Mouse (Mus musculus) liver, embryonic 11.5 days (tissue): ENCODE measurements around the gene A530084C06Rik. TPM values are rescaled to one million over a fixed set of nuclear protein-coding genes. Genes with fewer than 3 reads are reported as not detected.

ENCODE experiments used
- ATAC-seq: fragments of 200-750 bp; cut with Nextera tagmentation; replicated peaks from 2 replicates; pipeline ENCODE4 v1.8.0; 2017; ENCODE audit warnings: moderate number of reproducible peaks, mild to moderate bottlenecking, moderate TSS enrichment, moderate library complexity; ENCODE audit not compliant: low FRiP score
- DNase-seq: peaks from one replicate; pipeline ENCODE4 v3.0.0-alpha.2; 2017; ENCODE audit warnings: low spot score
- H3K27ac ChIP-seq: fragments of 300-500 bp; sonication (generic); 2 replicates; pipeline ENCODE4 v1.5.1; 2014; ENCODE audit warnings: mild to moderate bottlenecking, low read depth, low read length, control low read depth
- H3K27me3 ChIP-seq: fragments of 300-500 bp; sonication (generic); replicated peaks from 2 replicates; pipeline ENCODE4 v1.6.1; 2014; ENCODE audit warnings: low read length, mixed read lengths; ENCODE audit not compliant: control insufficient read depth, insufficient read depth
- H3K36me3 ChIP-seq: fragments of 300-500 bp; sonication (generic); 2 replicates; pipeline ENCODE4 v1.6.1; 2014; ENCODE audit warnings: mild to moderate bottlenecking, low read length, moderate library complexity, mixed read lengths; ENCODE audit not compliant: control insufficient read depth, insufficient read depth
- H3K4me1 ChIP-seq: fragments of 300-500 bp; sonication (generic); replicated peaks from 2 replicates; pipeline ENCODE4 v1.6.1; 2014; ENCODE audit warnings: low read length, mixed read lengths; ENCODE audit not compliant: control insufficient read depth, insufficient read depth
- H3K4me2 ChIP-seq: fragments of 300-500 bp; sonication (generic); 2 replicates; pipeline ENCODE4 v1.6.1; 2014; ENCODE audit warnings: mild to moderate bottlenecking, control low read depth, moderate library complexity
- H3K4me3 ChIP-seq: fragments of 300-500 bp; sonication (generic); 2 replicates; pipeline ENCODE4 v1.5.1; 2014; ENCODE audit warnings: low read depth, low read length, control low read depth
- H3K9ac ChIP-seq: fragments of 300-500 bp; sonication (generic); 2 replicates; pipeline ENCODE4 v1.6.1; 2014; ENCODE audit warnings: low read depth, low read length, control low read depth
- H3K9me3 ChIP-seq: fragments of 300-500 bp; sonication (generic); 2 replicates; pipeline ENCODE4 v1.6.1; 2016; ENCODE audit warnings: low read length, inconsistent platforms, mixed read lengths; ENCODE audit not compliant: control insufficient read depth
- WGBS: fragments of 180-500 bp; shearing (Covaris S2); extraction: QIAGEN DNeasy Blood & Tissue Kit; methylation state at CpG from one replicate; pipeline ENCODE4 v1.1.7; 2014; 5-methylcytosine and 5-hydroxymethylcytosine counted together
- polyA plus RNA-seq: library from polyadenylated mRNA; unstranded; fragments of >200 nt; fragmentation: Nextera tagmentation; extraction: Ambion mirVana; gene quantifications from 2 replicates; pipeline ENCODE4 v1.2.1, GENCODE M21; 2014

Gene A530084C06Rik
- polyA plus RNA-seq, 1 experiment from 2014 or later = not detected

DNA sequence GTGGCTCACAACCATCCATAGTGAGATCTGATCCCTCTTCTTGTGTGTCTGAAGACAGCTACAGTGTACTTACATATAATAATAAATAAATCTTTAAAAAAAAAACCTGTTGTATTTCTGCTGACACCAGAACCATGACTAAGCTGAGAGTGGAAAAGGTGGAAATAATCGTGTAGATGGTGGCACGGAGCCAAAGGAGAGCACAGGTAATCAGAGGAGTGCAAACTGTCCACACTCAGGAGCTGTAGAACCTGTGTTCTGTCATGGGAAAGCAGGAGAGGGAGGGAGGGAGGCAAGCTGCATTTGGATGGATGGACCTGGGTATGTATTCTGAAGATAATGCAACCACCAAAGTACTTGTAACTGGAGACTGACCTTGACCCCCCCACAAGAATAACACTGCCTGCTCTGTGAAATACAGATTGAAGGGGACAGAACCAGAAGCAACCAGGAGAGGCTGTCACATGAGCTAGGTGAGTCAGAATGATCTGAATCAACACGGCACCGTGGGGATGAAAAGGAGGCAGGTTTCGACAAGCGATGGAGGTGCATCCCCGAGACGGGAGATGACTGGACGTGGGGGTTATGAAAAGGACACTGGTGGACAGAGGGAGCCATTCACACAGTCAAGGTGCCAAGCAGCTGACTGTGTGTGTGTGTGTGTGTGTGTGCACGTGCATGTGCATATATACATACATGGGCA is 13.8 kb upstream of the A530084C06Rik start:
- WGBS = 78% methylated on average over 10 of the region's 10 CpGs
- Histone ChIP-seq H3K36me3 (no peaks in the 10 kb centered on the region), H3K4me2 (no peak overlapping the region), H3K9ac (no peak overlapping the region), H3K4me1 (no peaks in the 10 kb centered on the region), H3K27me3 (no peaks in the 10 kb centered on the region), H3K27ac (no peak overlapping the region), H3K9me3 (no peaks in the 10 kb centered on the region), H3K4me3 (no peak overlapping the region)
- DNase-seq = peak; percentile 21
- ATAC-seq = no peak

DNA sequence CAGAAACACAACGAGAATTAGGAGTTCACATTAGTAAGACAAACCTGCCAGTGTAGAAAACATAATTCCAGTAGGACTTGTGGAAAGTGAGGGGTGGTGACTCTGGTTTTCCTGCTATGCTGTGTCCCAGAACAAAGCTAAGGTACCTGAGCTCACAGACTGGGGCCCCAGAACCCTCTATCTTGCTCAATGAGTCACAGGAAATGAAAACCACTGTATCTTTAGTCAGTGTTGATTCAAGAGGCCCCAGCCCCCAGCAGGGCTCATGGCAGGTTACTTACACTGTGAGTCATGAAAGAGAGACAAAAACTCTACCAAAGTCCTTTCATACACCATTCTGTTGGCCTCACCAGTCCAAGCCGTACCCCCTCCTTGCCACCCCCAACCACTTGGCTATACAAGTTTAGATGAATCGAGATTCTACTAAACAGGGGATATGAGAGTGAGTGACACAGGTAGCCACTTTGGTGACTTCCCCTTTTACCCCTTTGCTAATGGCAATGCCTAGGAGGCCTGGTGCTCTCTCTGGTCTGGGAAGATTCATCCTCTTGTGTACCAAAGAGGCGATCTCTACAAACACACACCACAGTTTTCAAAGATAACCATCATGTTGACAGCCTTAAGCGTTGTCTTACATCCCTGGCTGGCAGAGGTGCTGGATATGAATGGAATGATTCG is 8.6 kb upstream of the A530084C06Rik start:
- Histone ChIP-seq H3K4me1 (no peaks in the 10 kb centered on the region), H3K9me3 (no peaks in the 10 kb centered on the region), H3K36me3 (no peaks in the 10 kb centered on the region), H3K9ac (no peak overlapping the region), H3K27me3 (peaks cover 4% of the 10 kb centered on the region), H3K4me2 (no peak overlapping the region), H3K4me3 (no peak overlapping the region), H3K27ac (no peak overlapping the region)
- DNase-seq (peak; percentile 28), ATAC-seq (no peak)
- 70% methylated on average over 6 of the region's 6 CpGs for WGBS

DNA sequence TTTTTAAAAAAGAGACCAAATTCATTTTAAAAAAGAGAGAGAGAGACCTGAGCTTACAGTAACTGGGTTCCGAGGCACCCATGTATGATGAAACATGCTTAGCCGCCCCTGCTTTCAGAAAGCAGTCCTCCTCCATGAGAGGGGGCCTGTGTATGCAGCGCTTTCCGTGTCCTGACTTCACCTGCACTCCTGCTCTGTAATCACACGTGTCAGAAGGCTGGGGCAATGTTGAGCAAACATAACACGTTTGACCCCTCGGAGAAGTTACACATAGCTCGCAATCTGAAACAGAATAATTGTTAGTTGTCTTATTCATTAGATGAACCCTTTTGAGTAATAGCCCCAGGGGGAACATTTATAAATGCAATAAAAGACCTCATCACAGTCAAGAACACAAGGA is 8.0 kb upstream of the A530084C06Rik start:
- no peak for ATAC-seq
- H3K4me2 ChIP-seq = no peak overlapping the region

DNA sequence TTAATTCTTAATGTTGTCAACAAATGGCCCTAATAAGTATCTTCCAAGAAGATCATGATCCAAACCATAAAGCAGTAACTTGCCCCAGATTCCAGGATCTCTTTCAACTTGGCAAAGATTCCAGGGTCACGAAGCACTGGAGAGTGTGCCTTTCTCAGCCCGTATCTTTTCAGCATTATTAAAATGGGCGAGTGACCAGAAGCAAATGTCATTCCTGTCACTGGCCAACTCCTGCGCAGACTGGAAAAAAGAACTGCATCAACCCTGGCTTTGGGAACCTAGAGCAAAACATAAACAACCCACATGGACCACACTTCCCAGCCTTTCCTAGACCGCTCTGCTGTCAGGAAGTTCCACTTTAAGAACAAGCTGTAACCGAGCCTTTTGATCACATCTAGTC is 5.3 kb upstream of the A530084C06Rik start:
- Histone ChIP-seq H3K4me3 (no peak overlapping the region), H3K36me3 (no peaks in the 10 kb centered on the region), H3K9me3 (no peaks in the 10 kb centered on the region), H3K4me2 (no peak overlapping the region), H3K4me1 (peaks cover 4% of the 10 kb centered on the region), H3K9ac (no peak overlapping the region), H3K27ac (no peak overlapping the region), H3K27me3 (peaks cover 28% of the 10 kb centered on the region)
- ATAC-seq (no peak), DNase-seq (peak; percentile 23)
- 54% methylated on average over 6 of the region's 6 CpGs for WGBS

More for the DNA sequence above, 8.0 kb upstream of the A530084C06Rik start:
- peaks cover 4% of the 10 kb centered on the region for H3K27me3 ChIP-seq
- H3K4me3 ChIP-seq = no peak overlapping the region
- no peaks in the 10 kb centered on the region for H3K4me1 ChIP-seq
- no peak overlapping the region for H3K27ac ChIP-seq
- DNase-seq = peak; percentile 14
- H3K9ac ChIP-seq = no peak overlapping the region
- no peaks in the 10 kb centered on the region for H3K36me3 ChIP-seq
- no peaks in the 10 kb centered on the region for H3K9me3 ChIP-seq
- 72% methylated on average over 8 of the region's 8 CpGs for WGBS

- H3K9me3 ChIP-seq = no peaks in the 10 kb centered on the region
- H3K27ac ChIP-seq = no peak overlapping the region
- peak; percentile 51 for ATAC-seq
- no peaks in the 10 kb centered on the region for H3K36me3 ChIP-seq
- under 1% methylated on average over 88 of the region's 92 CpGs for whole genome bisulfite sequencing
- peaks cover 4% of the 10 kb centered on the region for H3K4me1 ChIP-seq
- H3K27me3 ChIP-seq = peaks cover 74% of the 10 kb centered on the region
- peak overlapping the region; percentile 88 for H3K4me2 ChIP-seq
- DNase-seq = peak; percentile 56
- H3K9ac ChIP-seq = no peak overlapping the region
- peak overlapping the region; percentile 60 for H3K4me3 ChIP-seq
Observed at GRCm38 (mm10) chr13:31559419-31560144, 449 bp upstream of the A530084C06Rik start.

DNA sequence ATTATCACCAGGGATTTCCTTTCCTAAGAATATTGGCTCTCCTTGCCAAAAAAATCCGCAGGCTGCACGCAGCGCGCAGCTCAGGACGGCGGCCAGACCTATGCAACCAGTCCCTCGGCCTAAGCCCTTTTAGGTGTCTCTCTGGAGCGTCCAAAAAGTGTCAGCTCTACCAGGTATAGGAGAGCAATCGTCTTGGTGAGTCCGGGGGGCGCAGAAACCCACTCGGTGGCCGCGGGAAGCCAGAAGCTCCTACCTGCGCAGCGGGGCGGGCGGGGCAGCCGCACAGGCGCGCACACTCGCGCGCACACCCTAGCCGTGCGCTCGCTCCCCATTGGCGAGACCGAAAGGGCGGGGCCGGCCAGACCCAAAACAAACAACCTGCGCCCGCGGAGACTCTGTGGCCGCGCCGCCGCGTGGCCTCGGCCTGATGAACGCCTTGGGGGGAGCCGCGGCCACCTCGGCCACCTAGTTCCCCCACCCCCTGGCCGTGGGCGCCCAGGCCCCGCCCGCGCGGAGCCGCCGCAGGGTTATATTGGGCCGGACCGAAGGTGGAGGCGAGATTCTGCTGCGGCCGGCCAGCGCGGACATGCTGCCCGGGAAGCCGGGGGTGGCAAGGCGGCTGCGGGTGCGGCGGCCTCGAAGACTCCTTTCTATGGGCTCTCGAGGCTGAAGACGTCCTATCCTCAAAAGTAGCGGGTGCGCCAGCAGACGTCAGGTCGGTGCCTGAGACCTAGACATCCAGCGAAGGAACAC is 1.2 kb downstream of the A530084C06Rik start:
- H3K4me1 ChIP-seq = peaks cover 4% of the 10 kb centered on the region
- H3K27ac ChIP-seq = no peak overlapping the region
- peak overlapping the region; percentile 88 for H3K4me2 ChIP-seq
- peaks cover 76% of the 10 kb centered on the region for H3K27me3 ChIP-seq
- DNase-seq (peak; percentile 52), ATAC-seq (peak; percentile 54)
- under 1% methylated on average over 70 of the region's 73 CpGs for WGBS
- H3K9ac ChIP-seq = 0 out of 2 replicates have a peak overlapping the region, but pooled peaks have one; percentile 20
- H3K9me3 ChIP-seq = no peaks in the 10 kb centered on the region
- peak overlapping the region; percentile 60 for H3K4me3 ChIP-seq
- no peaks in the 10 kb centered on the region for H3K36me3 ChIP-seq

- Histone ChIP-seq H3K27ac (no peak overlapping the region), H3K4me3 (peak overlapping the region; percentile 60), H3K4me2 (peak overlapping the region; percentile 88), H3K4me1 (peaks cover 4% of the 10 kb centered on the region), H3K9ac (no peak overlapping the region), H3K9me3 (no peaks in the 10 kb centered on the region), H3K36me3 (no peaks in the 10 kb centered on the region), H3K27me3 (peaks cover 76% of the 10 kb centered on the region)
- ATAC-seq (no peak), DNase-seq (no peak)
- WGBS = 8% methylated on average over 24 of the region's 24 CpGs
Observed at GRCm38 (mm10) chr13:31556964-31557767, 2.0 kb downstream of the A530084C06Rik start.

DNA sequence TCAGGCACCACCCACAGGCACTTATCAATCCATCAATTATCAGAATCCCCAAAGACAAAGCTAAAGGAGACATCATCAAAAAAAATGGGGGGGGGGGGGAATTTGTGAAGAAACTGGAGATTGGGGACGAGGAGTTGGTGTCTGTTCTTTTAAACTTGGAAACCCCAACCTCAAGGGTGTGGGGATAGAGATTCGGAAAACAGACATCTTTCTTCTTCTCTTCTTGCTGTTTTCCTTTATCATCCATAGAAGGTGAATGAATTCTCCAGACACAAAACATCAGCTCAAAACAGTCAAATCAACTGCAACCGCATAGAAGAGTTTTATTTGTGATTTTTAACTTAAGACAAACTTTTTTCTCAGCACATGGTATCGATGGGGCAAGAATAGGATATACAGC is 3.3 kb downstream of the A530084C06Rik start, which contains the start of gene Foxq1:
Gene Foxq1 (plus strand): TSS at position 301 of the 400 bp plus-strand sequence.
- Histone ChIP-seq H3K4me2 (no peak within 1 kb of the TSS), H3K9ac (no peak within 1 kb of the TSS), H3K27ac (no peak within 1 kb of the TSS), H3K4me1 (peaks cover 4% of the 10 kb centered on the region), H3K4me3 (no peak within 1 kb of the TSS), H3K36me3 (no peaks in the 10 kb centered on the region), H3K27me3 (peaks cover 64% of the 10 kb centered on the region), H3K9me3 (no peaks in the 10 kb centered on the region)
- WGBS = 72% methylated on average over 4 of the region's 4 CpGs
- no peak for DNase-seq
- no peak for ATAC-seq
